Mouse (Mus musculus) bone marrow, adult 2 months (tissue): ENCODE data around the gene Sec24b.

Source experiments
- CTCF ChIP-seq: fragments of 200-500 bp; IDR thresholded peaks from 2 replicates; pipeline ENCODE4 v1.5.1; 2011; ENCODE audit warnings: low read length, control low read depth; ENCODE audit not compliant: control insufficient read depth, insufficient read depth
- POLR2A ChIP-seq: fragments of 200-500 bp; IDR thresholded peaks from 2 replicates; pipeline ENCODE4 v1.6.1; 2011; ENCODE audit warnings: low read depth, mild to moderate bottlenecking, control low read depth, low read length, borderline replicate concordance; ENCODE audit not compliant: control insufficient read depth

- TF ChIP-seq CTCF: no peak
- TF ChIP-seq POLR2A: no peak
These were observed 8.6 kb downstream of the Sec24b start for GRCm38 (mm10) chr3:130052541-130053298.
